Mouse (Mus musculus): Measurements from ENCODE around the gene Dync1h1. TPM values are rescaled to one million over a fixed set of nuclear protein-coding genes. Genes with fewer than 3 reads are reported as not detected.
A peak's percentile ranks its signal among the peaks of the same experiment; 100 is the strongest.

Dync1h1 gene
- total RNA-seq (2021), result 100 to 1,000 TPM; 324 to 346 TPM
- long read RNA-seq, experiment 1, full-length matches to known transcripts, result 13 of 193 reads
- long read RNA-seq, experiment 1, partial matches to known transcripts, result 154 of 193 reads
- long read RNA-seq, experiment 1, other reads (novel, unspliced or antisense), result 26 of 193 reads
- long read RNA-seq, experiment 2, full-length matches to known transcripts, result 12 of 184 reads
- long read RNA-seq, experiment 2, partial matches to known transcripts, result 148 of 184 reads
- long read RNA-seq, experiment 2, other reads (novel, unspliced or antisense), result 24 of 184 reads

DNA sequence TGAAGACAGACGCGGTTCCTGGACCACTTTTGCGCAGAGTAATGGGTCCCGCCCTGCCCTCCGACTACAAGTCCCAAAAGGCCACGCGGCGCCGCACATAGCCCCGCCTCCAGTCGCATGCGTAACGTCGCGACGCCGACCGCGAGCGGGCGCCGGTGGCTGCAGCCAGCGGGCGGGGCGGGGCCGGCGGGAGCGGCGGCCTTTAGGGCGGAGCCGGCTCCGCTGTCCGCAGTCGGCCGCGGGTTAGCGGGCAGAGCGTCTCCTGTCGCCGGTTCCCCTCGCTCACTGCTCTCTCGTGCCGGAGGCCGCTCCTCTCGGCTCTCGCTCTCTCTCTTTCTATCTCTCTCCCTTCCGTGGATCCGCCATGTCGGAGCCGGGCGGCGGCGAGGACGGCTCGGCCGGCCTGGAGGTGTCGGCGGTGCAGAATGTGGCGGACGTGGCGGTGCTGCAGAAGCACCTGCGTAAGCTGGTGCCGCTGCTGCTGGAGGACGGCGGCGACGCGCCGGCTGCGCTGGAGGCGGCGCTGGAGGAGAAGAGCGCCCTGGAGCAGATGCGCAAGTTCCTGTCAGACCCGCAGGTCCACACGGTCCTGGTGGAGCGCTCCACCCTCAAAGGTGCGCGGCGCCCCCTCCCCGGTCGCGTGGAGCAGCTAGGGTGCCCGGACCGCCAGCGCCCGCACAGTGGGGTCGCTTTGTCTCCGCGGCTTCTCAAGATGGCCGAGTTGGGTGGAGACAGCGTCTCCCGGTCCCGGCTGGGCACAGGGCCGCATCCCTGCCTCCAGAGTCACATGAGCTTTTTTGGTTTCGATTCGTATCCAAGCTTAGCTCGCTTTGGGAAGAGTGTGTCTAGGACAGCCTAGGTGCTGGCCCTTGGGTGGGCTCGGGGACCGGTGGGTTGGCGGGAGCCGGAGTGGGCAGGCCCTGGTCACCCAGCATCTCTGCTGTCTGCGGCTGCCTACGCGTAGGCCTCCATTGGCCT, at the start of gene Dync1h1:
Dync1h1 (plus strand) TSS at position 212 of the 978 bp plus-strand sequence.
- peak; percentile 92 to 96 for DNase-seq (ENCODE audit: extremely low spot score in 1 of 2, low spot score in 2 of 2)
- intact Hi-C loops (cut with DNase I), result loop anchor here (1.0 to 5.0 kb wide), 3 partner anchors 10 to 154 kb away; partner anchors contain the start of gene Ppp2r5c
- TF ChIP-seq CTCF (IDR thresholded peaks at IDR 0.05), result no peak
- Histone ChIP-seq H3K4me3 (peak within 1 kb of the TSS; percentile 99), H3K27ac (peak within 1 kb of the TSS; percentile 100)

DNA sequence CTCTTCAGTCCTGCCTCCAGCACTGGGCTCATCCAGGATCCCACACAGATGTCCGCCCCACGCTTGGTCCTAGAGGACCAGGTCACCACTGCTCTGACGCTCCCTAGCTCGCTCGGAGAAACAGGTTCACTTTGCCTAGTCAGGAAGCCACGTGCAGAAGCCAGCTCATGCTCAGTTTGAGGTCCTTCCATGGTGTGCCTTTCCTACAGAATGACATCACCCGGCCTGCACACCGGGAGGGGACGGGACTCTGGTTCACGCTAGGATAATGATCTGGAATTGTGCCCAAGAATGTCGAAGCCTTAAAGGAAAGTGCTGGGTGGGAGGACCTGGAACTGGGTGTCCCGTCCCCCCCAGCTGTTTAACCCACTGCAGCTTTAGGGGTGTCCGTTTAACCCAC, 49.1 kb upstream of the Dync1h1 start:
- no peak overlapping the region for H3K4me3 ChIP-seq
- DNase-seq (ENCODE audit: extremely low spot score in 1 of 2, low spot score in 2 of 2), result no peak
- intact Hi-C loops (cut with DNase I), result no loop called here
- no peak for TF ChIP-seq CTCF (IDR thresholded peaks at IDR 0.05)
- H3K27ac ChIP-seq, result no peak overlapping the region

DNA sequence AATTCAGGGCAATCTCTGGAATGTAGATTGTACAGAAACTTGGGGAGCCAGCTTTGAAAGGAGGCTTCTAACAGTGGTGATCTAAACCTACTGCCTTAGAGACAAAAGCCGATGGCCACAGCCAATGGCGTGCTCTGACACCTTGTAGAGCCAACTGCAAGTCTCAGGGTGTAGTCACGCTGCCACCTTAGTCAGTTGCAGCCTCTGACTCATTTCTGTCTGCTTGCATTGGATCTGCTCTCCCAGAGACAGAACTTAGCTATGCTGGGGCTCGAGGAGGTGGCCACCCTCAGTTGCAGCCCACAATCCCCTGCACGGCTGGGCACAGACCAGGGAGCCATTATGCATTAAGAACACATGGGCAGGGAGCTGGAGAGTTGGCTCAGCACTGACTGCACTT, 47.9 kb upstream of the Dync1h1 start:
- TF ChIP-seq CTCF (IDR thresholded peaks at IDR 0.05), result no peak
- DNase-seq (ENCODE audit: extremely low spot score in 1 of 2, low spot score in 2 of 2), result no peak
- no peak overlapping the region for H3K4me3 ChIP-seq
- H3K27ac ChIP-seq, result no peak overlapping the region
- intact Hi-C loops (cut with DNase I), result no loop called here

DNA sequence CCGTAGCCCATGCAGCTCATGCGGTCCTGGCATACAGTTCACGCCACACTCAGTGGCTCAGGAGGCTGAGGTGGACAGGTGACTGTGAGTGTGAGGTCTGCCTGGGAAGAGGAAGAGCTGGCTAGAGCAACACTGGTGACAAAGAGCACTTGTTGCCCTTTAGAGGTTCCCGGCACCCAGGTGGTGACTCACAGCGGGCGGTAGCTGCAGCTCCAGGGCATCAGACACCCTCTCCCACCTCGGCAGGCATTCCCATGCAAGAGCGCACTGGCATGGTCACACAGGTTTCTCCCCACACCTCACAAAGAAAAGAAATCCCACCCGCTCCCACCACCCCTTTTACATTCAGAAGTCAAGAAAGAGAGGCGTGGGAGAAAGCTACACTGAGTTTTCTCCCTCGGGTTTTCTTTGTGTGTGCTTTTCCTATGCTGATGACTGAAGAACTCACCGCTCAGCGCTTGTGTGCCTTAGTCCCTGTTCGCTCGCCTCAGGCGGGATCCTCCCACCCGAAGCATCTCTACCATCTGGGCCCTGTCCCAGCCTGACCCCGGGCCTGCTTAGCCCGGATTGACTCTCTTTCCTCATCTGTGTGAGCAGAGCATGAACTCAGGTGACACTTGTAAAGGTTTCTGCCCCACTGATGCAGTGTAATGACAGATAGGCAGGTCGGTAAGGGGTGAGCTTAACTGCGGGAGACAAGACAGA, 45.6 kb upstream of the Dync1h1 start:
- no peak for DNase-seq (ENCODE audit: extremely low spot score in 1 of 2, low spot score in 2 of 2)
- Histone ChIP-seq H3K27ac (no peak overlapping the region), H3K4me3 (no peak overlapping the region)
- intact Hi-C loops (cut with DNase I), result no loop called here
- no peak for TF ChIP-seq CTCF (IDR thresholded peaks at IDR 0.05)

DNA sequence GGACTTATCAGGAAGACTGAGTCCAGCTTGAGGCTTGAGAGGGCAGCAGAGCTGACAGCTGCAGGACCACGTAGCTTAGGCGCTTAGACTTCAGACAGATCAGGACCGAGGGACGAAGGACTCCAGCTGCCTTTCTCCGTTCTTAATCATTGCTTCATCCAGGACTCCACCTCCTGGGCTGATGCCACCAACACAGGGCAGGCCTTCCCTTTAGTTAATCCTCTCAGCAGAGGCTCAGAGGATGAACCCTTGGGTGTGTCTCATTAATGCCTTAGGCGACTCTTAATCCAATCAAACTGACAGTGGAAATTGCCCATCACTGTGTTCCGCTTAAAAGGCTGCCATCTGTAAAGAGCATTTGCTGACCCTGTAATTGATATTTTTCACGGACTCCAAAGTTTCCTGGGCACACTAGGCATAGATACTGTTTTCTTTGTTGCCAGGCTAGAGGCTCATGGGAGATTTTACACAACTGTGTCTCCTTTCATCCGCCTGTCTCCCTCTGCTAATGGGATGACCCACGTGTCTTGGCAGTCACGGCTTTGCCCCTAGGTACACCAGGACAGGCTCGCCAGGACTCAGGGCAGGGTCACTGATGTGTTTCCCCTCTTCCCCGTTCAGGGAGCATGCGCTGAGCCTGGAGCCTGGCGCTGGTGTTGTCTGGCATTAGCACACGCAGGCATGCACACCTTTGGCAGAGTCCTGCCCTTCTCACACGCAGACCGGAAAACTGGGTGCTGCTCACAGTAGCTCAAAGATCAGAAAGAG, 44.2 kb upstream of the Dync1h1 start:
- Histone ChIP-seq H3K4me3 (no peak overlapping the region), H3K27ac (no peak overlapping the region; the same call in 1 of the 2 replicates)
- TF ChIP-seq CTCF (IDR thresholded peaks at IDR 0.05), result no peak
- DNase-seq (ENCODE audit: extremely low spot score in 1 of 2, low spot score in 2 of 2), result no peak
- intact Hi-C loops (cut with DNase I), result no loop called here

DNA sequence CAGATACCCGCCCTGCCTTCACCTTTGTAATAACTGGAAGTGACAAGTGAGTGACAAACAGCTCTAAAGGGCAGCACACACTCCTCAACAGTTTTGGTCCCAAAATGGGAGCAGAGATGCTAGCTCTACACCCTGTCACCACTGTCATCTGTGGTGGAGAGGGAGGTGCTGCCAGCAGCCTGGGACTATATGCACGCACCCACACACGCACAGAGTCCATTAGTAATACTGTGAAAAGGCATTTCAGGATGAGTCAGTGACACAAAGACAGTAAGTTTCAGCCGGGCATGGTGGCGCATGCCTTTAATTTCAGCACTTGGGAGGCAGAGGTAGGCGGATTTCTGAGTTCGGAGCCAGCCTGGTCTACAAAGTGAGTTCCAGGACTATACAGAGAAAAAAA, 43.1 kb upstream of the Dync1h1 start:
- intact Hi-C loops (cut with DNase I), result no loop called here
- no peak overlapping the region for H3K4me3 ChIP-seq
- no peak for DNase-seq (ENCODE audit: extremely low spot score in 1 of 2, low spot score in 2 of 2)
- H3K27ac ChIP-seq, result no peak overlapping the region
- no peak for TF ChIP-seq CTCF (IDR thresholded peaks at IDR 0.05)

DNA sequence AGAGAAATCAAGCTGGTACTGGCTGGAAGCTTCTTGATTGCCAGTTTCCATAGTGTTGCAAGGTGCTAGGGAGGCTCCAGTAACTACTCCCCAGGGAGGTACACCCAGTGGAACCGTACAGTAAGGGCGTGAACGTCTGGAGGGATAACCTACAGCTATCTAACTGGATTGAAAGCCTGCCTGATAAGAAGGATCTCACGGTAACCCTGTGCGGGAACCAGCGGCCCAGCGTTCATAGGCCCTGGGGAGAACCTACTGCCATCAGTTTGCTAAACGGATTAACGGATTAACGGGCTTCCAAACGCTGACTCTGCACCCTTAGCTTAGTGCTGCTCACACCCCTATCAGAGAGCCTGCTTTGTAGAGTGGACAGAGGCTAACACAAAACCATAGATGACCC, 37.9 kb upstream of the Dync1h1 start:
- no peak for DNase-seq (ENCODE audit: extremely low spot score in 1 of 2, low spot score in 2 of 2)
- intact Hi-C loops (cut with DNase I), result loop anchor here (5.0 kb wide), 1 partner anchor 111 kb away; no protein-coding TSS in a partner anchor
- Histone ChIP-seq H3K27ac (no peak overlapping the region), H3K4me3 (no peak overlapping the region)
- TF ChIP-seq CTCF (IDR thresholded peaks at IDR 0.05), result no peak

DNA sequence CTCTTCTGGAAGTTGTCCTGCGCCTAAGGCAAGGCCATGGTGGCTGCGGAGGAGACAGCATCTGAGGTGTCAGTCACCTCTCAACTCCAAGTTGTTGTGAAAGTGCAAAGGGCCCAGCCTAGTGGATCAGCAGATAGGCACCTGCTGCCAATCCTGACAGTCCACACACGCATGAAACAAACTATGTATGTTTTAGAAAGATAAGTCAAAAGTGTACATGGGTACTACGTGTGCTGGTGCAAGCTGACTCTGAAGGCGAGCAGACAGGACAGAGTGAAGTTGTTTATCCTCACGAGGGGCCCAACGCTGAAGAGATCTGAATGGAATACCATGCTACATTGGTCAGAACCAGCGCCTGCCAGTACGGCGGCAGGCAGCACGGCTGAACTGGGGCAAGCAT, 36.4 kb upstream of the Dync1h1 start:
- Histone ChIP-seq H3K27ac (no peak overlapping the region), H3K4me3 (no peak overlapping the region)
- intact Hi-C loops (cut with DNase I), result loop anchor here (5.0 kb wide), 1 partner anchor 113 kb away; no protein-coding TSS in a partner anchor
- TF ChIP-seq CTCF (IDR thresholded peaks at IDR 0.05), result no peak
- no peak for DNase-seq (ENCODE audit: extremely low spot score in 1 of 2, low spot score in 2 of 2)

DNA sequence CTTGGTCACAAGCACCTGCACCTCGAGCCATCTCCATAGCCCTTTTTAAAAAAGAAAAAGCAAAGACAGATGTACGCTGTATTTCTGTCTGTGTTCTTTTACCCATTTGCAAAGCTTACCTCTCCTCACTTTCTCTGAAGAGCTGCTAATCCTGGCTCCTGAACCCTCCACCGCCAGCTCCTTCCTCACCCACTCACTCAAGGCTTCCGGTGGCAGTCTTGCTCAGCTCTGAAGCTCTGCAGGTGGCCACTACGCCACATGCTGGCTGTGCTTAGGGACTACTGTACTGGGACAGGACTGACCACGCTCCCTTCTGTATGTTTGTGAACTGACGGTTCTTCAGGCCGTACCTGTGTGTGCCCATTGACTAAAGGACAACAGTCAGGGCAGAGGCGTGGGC, 34.9 kb upstream of the Dync1h1 start:
- intact Hi-C loops (cut with DNase I), result no loop called here

DNA sequence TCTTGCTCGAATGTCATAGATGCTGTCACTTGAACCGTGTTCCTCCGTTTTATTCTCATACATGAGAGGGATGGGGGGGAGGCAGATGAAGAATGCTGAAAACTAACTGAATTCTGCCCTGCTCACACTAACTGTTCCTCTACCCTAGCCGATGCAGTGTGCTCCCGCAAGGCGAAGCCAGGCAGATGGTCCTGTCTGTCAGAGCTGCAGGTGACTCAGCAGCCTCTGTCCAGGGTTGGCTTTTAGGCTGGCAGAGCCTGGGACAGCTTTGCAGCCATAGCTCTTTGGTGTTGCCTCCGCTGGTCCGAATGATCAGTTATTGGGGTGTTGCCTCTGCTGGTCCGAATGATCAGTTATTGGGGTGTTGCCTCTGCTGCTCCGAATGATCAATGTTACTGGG, 30.2 kb upstream of the Dync1h1 start:
- no peak for TF ChIP-seq CTCF (IDR thresholded peaks at IDR 0.05)
- no peak overlapping the region for H3K4me3 ChIP-seq
- H3K27ac ChIP-seq, result no peak overlapping the region
- no peak for DNase-seq (ENCODE audit: extremely low spot score in 1 of 2, low spot score in 2 of 2)
- intact Hi-C loops (cut with DNase I), result no loop called here

More for the DNA sequence above, 34.9 kb upstream of the Dync1h1 start:
- TF ChIP-seq CTCF (IDR thresholded peaks at IDR 0.05), result peak; percentile 8
- H3K27ac ChIP-seq, result no peak overlapping the region
- no peak overlapping the region for H3K4me3 ChIP-seq
- no peak for DNase-seq (ENCODE audit: extremely low spot score in 1 of 2, low spot score in 2 of 2)

DNA sequence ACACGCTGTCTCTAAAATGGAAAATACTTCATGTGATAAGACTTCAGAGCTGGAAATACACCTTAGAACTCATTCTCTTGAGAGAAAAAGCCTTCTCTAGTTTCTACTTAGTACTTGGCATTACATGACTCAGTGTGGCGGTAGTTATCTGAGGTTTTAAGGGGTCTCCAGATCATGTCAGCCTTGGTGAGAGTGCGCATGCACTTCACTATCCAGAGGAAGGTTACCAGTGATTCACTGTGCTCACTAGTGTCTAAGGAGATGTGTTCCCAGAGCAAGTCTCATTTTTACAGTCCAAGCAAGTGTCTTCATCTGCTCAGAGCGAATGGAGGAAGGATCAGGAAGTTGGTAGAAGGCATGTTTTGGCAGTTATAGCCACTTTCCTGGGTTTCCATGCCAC, 28.9 kb upstream of the Dync1h1 start:
- no peak overlapping the region for H3K27ac ChIP-seq
- DNase-seq (ENCODE audit: extremely low spot score in 1 of 2, low spot score in 2 of 2), result no peak
- no peak overlapping the region for H3K4me3 ChIP-seq
- intact Hi-C loops (cut with DNase I), result no loop called here
- TF ChIP-seq CTCF (IDR thresholded peaks at IDR 0.05), result no peak
